Mouse (Mus musculus) lung, embryonic 16.5 days (tissue): Measurements from ENCODE around the gene Thada. TPM values are rescaled to one million over a fixed set of nuclear protein-coding genes. Genes with fewer than 3 reads are reported as not detected.

Experiments used
- ATAC-seq: fragments of 200-750 bp; cut with Nextera tagmentation; 2 replicates; pipeline ENCODE4 v1.8.0; 2017; ENCODE audit warnings: low read depth, mild to moderate bottlenecking, moderate library complexity
- H3K27ac ChIP-seq: fragments of 300-500 bp; sonication (generic); 2 replicates; pipeline ENCODE4 v1.5.1; 2014; ENCODE audit warnings: mild to moderate bottlenecking, control low read depth, low read length
- H3K27me3 ChIP-seq: fragments of 300-500 bp; sonication (generic); 2 replicates; pipeline ENCODE4 v1.6.1; 2014; ENCODE audit warnings: low read depth, low read length, mixed read lengths; ENCODE audit not compliant: control insufficient read depth, insufficient read depth
- H3K36me3 ChIP-seq: fragments of 300-500 bp; sonication (generic); 2 replicates; pipeline ENCODE4 v1.6.1; 2014; ENCODE audit warnings: low read length; ENCODE audit not compliant: control insufficient read depth, insufficient read depth
- H3K4me1 ChIP-seq: fragments of 300-500 bp; sonication (generic); replicated peaks from 2 replicates; pipeline ENCODE4 v1.6.1; 2014; ENCODE audit warnings: low read length, mixed read lengths; ENCODE audit not compliant: control insufficient read depth, insufficient read depth
- H3K4me2 ChIP-seq: fragments of 300-500 bp; sonication (generic); 2 replicates; pipeline ENCODE4 v1.6.1; 2014; ENCODE audit warnings: low read depth, low read length, control low read depth
- H3K4me3 ChIP-seq: fragments of 300-500 bp; sonication (generic); 2 replicates; pipeline ENCODE4 v1.5.1; 2014; ENCODE audit warnings: mild to moderate bottlenecking, low read length, control low read depth
- H3K9ac ChIP-seq: fragments of 300-500 bp; sonication (generic); 2 replicates; pipeline ENCODE4 v1.6.1; 2014; ENCODE audit warnings: low read length, control low read depth
- H3K9me3 ChIP-seq: fragments of 300-500 bp; sonication (generic); 2 replicates; pipeline ENCODE4 v1.6.1; 2016; ENCODE audit warnings: low read length; ENCODE audit not compliant: control insufficient read depth
- WGBS: fragments of 180-500 bp; shearing (Covaris S2); extraction: QIAGEN DNeasy Blood & Tissue Kit; methylation state at CpG from one replicate; pipeline ENCODE4 v1.1.7; 2014; 5-methylcytosine and 5-hydroxymethylcytosine counted together
- polyA plus RNA-seq: library from polyadenylated mRNA; unstranded; fragments of >200 nt; fragmentation: Nextera tagmentation; extraction: Ambion mirVana; gene quantifications from 2 replicates; pipeline ENCODE4 v1.2.1, GENCODE M21; 2015

The Thada gene
- polyA plus RNA-seq, 1 experiment from 2014 or later: 8.6 TPM

- H3K36me3 ChIP-seq: no peaks in the 10 kb centered on the region
- no peaks in the 10 kb centered on the region for H3K27me3 ChIP-seq
- H3K4me1 ChIP-seq: peaks cover 53% of the 10 kb centered on the region
- no peak overlapping the region for H3K4me2 ChIP-seq
- 0 out of 2 replicates have a peak, but pooled peaks have one; percentile 17 for ATAC-seq
- H3K9ac ChIP-seq: no peak overlapping the region
- 55% methylated on average over 11 of the region's 11 CpGs for WGBS
- no peaks in the 10 kb centered on the region for H3K9me3 ChIP-seq
- H3K27ac ChIP-seq: peak overlapping the region; percentile 85
- H3K4me3 ChIP-seq: no peak overlapping the region
These were observed 97.6 kb downstream of the Thada start for GRCm38 (mm10) chr17:84368213-84369014.

GRCm38 (mm10) chr17:84367663-84368062 is 98.3 kb downstream of the Thada start:
- H3K9ac ChIP-seq: no peak overlapping the region
- no peaks in the 10 kb centered on the region for H3K27me3 ChIP-seq
- H3K4me3 ChIP-seq: no peak overlapping the region
- H3K9me3 ChIP-seq: no peaks in the 10 kb centered on the region
- peaks cover 52% of the 10 kb centered on the region for H3K4me1 ChIP-seq
- peak; percentile 65; the same call in 1 of the 2 replicates for ATAC-seq
- H3K36me3 ChIP-seq: no peaks in the 10 kb centered on the region
- H3K27ac ChIP-seq: peak overlapping the region; percentile 85
- H3K4me2 ChIP-seq: no peak overlapping the region; the same call in 1 of the 2 replicates
- 39% methylated on average over 3 of the region's 3 CpGs for WGBS

GRCm38 (mm10) chr17:84365791-84366301 is 100.2 kb downstream of the Thada start:
- Histone ChIP-seq H3K36me3 (no peaks in the 10 kb centered on the region), H3K27me3 (no peaks in the 10 kb centered on the region), H3K9ac (no peak overlapping the region), H3K4me2 (no peak overlapping the region), H3K4me3 (no peak overlapping the region), H3K9me3 (no peaks in the 10 kb centered on the region), H3K27ac (peak overlapping the region; percentile 82), H3K4me1 (peaks cover 51% of the 10 kb centered on the region)
- ATAC-seq: peak; percentile 69
- WGBS: 26% methylated on average over 6 of the region's 6 CpGs

GRCm38 (mm10) chr17:84365006-84365716 is 100.8 kb downstream of the Thada start:
- Histone ChIP-seq H3K36me3 (no peaks in the 10 kb centered on the region), H3K27ac (peak overlapping the region; percentile 82), H3K9me3 (no peaks in the 10 kb centered on the region), H3K4me2 (no peak overlapping the region), H3K4me1 (peaks cover 51% of the 10 kb centered on the region), H3K4me3 (no peak overlapping the region), H3K27me3 (no peaks in the 10 kb centered on the region), H3K9ac (no peak overlapping the region)
- ATAC-seq: no peak
- 48% methylated on average over 9 of the region's 9 CpGs for WGBS

- 40% methylated on average over 2 of the region's 2 CpGs for WGBS
- Histone ChIP-seq H3K4me1 (peaks cover 36% of the 10 kb centered on the region), H3K27ac (no peak overlapping the region), H3K4me2 (no peak overlapping the region), H3K27me3 (no peaks in the 10 kb centered on the region), H3K9ac (no peak overlapping the region), H3K9me3 (no peaks in the 10 kb centered on the region), H3K4me3 (no peak overlapping the region), H3K36me3 (no peaks in the 10 kb centered on the region)
- no peak for ATAC-seq
These were observed 102.6 kb downstream of the Thada start for GRCm38 (mm10) chr17:84363444-84363843.

GRCm38 (mm10) chr17:84362581-84363286 is 103.3 kb downstream of the Thada start:
- H3K27ac ChIP-seq: no peak overlapping the region
- H3K4me2 ChIP-seq: no peak overlapping the region
- WGBS: 64% methylated on average over 13 of the region's 13 CpGs
- H3K36me3 ChIP-seq: no peaks in the 10 kb centered on the region
- no peak for ATAC-seq
- H3K4me3 ChIP-seq: no peak overlapping the region
- H3K27me3 ChIP-seq: no peaks in the 10 kb centered on the region
- H3K4me1 ChIP-seq: peaks cover 30% of the 10 kb centered on the region
- H3K9me3 ChIP-seq: no peaks in the 10 kb centered on the region
- no peak overlapping the region for H3K9ac ChIP-seq

- H3K4me1 ChIP-seq: peaks cover 24% of the 10 kb centered on the region
- no peak overlapping the region for H3K4me2 ChIP-seq
- no peak for ATAC-seq
- WGBS: 75% methylated on average over 1 of the region's 1 CpGs
- H3K27me3 ChIP-seq: no peaks in the 10 kb centered on the region
- no peaks in the 10 kb centered on the region for H3K9me3 ChIP-seq
- no peak overlapping the region for H3K27ac ChIP-seq
- no peak overlapping the region for H3K4me3 ChIP-seq
- no peaks in the 10 kb centered on the region for H3K36me3 ChIP-seq
- no peak overlapping the region for H3K9ac ChIP-seq
These were observed 105.0 kb downstream of the Thada start for GRCm38 (mm10) chr17:84361006-84361405.

- H3K27me3 ChIP-seq: no peaks in the 10 kb centered on the region
- 54% methylated on average over 7 of the region's 7 CpGs for WGBS
- ATAC-seq: peak; percentile 57; the same call in 1 of the 2 replicates
- H3K4me3 ChIP-seq: no peak overlapping the region
- H3K27ac ChIP-seq: peak overlapping the region; percentile 17; the same call in 1 of the 2 replicates
- H3K36me3 ChIP-seq: no peaks in the 10 kb centered on the region
- no peaks in the 10 kb centered on the region for H3K9me3 ChIP-seq
- H3K9ac ChIP-seq: no peak overlapping the region
- no peak overlapping the region for H3K4me2 ChIP-seq
- peaks cover 12% of the 10 kb centered on the region for H3K4me1 ChIP-seq
These were observed 106.2 kb downstream of the Thada start for GRCm38 (mm10) chr17:84359810-84360209.
